Mouse (Mus musculus) embryonic fibroblast, embryonic 13.5 days (primary cell): Measurements from ENCODE around the gene Vcam1.

Experiments used
- CTCF ChIP-seq: IDR thresholded peaks from 2 replicates; pipeline ENCODE4 v1.5.1; 2011; ENCODE audit warnings: mild to moderate bottlenecking, control low read depth, low read length, moderate library complexity, borderline replicate concordance; ENCODE audit not compliant: insufficient read depth
- POLR2A ChIP-seq: IDR thresholded peaks from 2 replicates; pipeline ENCODE4 v1.6.1; 2011; ENCODE audit warnings: low read depth, mild to moderate bottlenecking, control low read depth, low read length, moderate library complexity

DNA sequence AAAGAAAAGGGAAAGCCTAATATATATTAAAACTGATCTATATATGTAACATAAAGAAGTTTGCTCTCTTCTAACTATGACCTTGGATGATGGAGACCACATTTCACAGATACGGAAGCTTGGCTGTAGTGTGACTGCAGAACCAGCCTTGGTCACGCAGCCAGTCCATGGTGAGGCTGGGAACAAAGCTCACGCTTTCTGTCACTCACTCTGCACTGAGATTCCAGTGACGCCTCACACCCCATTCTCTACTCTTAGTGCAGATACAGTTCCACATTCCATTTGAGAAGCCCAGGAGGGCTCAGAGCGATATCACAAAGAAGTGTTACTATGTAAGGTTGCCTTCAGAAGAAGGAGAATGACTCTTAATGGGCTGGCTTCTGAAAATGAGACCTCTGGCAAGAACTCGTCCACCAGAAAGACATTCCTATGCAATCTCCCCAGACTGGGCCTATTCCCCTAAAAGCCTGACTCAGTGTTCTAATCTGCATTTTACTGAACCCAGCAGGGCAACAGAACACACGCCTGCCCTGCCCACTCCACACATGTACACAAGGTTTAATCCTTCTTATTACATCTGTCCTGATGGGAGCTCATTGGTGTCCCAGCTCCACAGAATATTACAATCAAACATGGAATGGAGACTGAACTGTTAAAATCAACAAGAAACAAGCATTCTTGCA is 2.8 kb downstream of the Vcam1 start:
- TF ChIP-seq CTCF (no peak), POLR2A (0 out of 2 replicates have a peak, but pooled peaks have one; percentile 26)
